Mouse (Mus musculus): ENCODE data around the gene Frat1.

GRCm38 (mm10) chr19:41816915-41817314, 12.9 kb upstream of the Frat1 start:
- no peak for TF ChIP-seq POLR2A (IDR thresholded peaks at IDR 0.05; ENCODE audit: insufficient read depth, low read depth, low read length)
- TF ChIP-seq CTCF (IDR thresholded peaks at IDR 0.05; ENCODE audit: insufficient read depth, low read depth, low read length) = no peak
